Mouse (Mus musculus) liver, embryonic 14.5 days (tissue): ENCODE measurements at regions not wholly inside any gene's neighbourhood (a gene's known extent, or its start where the extent isn't known, plus 50 kb on each side); places are given as distances from the start of the nearest gene placed in this dataset.
"Not testable (repeated sequence)": the region's sequence is repeated elsewhere in the genome, so short reads cannot be mapped to it uniquely, and the experiment has no call there.

Experiments used
- CTCF ChIP-seq: IDR thresholded peaks from 2 replicates; pipeline ENCODE4 v1.5.1; 2016; ENCODE audit warnings: antibody characterized with exemption, low read depth, control low read depth
- EP300 ChIP-seq: IDR thresholded peaks from 2 replicates; pipeline ENCODE4 v1.6.1; 2016; ENCODE audit warnings: antibody characterized with exemption, low read depth

DNA sequence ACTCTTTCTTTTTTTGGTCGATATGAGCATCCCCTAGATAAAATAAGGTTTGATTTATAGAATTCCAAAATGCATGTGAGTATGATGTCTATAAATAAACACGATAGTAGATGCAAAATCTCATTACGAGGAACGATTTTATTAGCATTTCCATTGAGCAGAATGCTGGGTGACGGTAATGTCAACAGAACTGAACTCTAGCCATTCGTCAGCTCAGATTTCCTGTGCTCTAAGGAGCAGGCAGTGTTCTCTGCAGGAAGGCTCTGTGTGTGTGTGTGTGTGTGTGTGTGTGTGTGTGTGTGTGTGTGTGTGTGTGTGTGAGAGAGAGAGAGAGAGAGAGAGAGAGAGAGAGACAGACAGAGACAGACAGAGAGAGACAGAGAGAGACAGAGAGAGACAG is 279.6 kb upstream of the 3110018I06Rik start:
- not testable (repeated sequence) for TF ChIP-seq CTCF, EP300
